Mouse (Mus musculus) limb, embryonic 10.5 days (tissue): ENCODE results near the gene Hes7. TPM values are rescaled to one million over a fixed set of nuclear protein-coding genes. Genes with fewer than 3 reads are reported as not detected.

Experiments
- DNase-seq: peaks from one replicate; pipeline ENCODE4 v3.0.0-alpha.2; 2017; ENCODE audit warnings: low spot score
- H3K27ac ChIP-seq: fragments of 300-500 bp; sonication (generic); 2 replicates; pipeline ENCODE4 v1.5.1; 2016; ENCODE audit warnings: mild to moderate bottlenecking
- H3K27me3 ChIP-seq: fragments of 300-500 bp; sonication (generic); 2 replicates; pipeline ENCODE4 v1.6.1; 2016; ENCODE audit warnings: low read depth, mild to moderate bottlenecking; ENCODE audit not compliant: poor library complexity, severe bottlenecking
- H3K36me3 ChIP-seq: fragments of 300-500 bp; sonication (generic); 2 replicates; pipeline ENCODE4 v1.6.1; 2016; ENCODE audit warnings: mild to moderate bottlenecking, moderate library complexity
- H3K4me1 ChIP-seq: fragments of 300-500 bp; sonication (generic); 2 replicates; pipeline ENCODE4 v1.6.1; 2016
- H3K4me3 ChIP-seq: fragments of 300-500 bp; sonication (generic); 2 replicates; pipeline ENCODE4 v1.5.1; 2016; ENCODE audit warnings: mild to moderate bottlenecking, moderate library complexity
- H3K9me3 ChIP-seq: fragments of 300-500 bp; sonication (generic); replicated peaks from 2 replicates; pipeline ENCODE4 v1.6.1; 2016; ENCODE audit warnings: mild to moderate bottlenecking
- WGBS: fragments of 180-500 bp; shearing (Covaris S2); methylation state at CpG from one replicate; pipeline ENCODE4 v1.1.7; 2016; 5-methylcytosine and 5-hydroxymethylcytosine counted together
- polyA plus RNA-seq: library from polyadenylated mRNA; unstranded; fragments of >200 nt; fragmentation: Nextera tagmentation; extraction: Ambion mirVana; gene quantifications from 2 replicates; pipeline ENCODE4 v1.2.1, GENCODE M21; 2016

The Hes7 gene
- 0.53 and 0.90 TPM in 2 replicates for polyA plus RNA-seq

DNA sequence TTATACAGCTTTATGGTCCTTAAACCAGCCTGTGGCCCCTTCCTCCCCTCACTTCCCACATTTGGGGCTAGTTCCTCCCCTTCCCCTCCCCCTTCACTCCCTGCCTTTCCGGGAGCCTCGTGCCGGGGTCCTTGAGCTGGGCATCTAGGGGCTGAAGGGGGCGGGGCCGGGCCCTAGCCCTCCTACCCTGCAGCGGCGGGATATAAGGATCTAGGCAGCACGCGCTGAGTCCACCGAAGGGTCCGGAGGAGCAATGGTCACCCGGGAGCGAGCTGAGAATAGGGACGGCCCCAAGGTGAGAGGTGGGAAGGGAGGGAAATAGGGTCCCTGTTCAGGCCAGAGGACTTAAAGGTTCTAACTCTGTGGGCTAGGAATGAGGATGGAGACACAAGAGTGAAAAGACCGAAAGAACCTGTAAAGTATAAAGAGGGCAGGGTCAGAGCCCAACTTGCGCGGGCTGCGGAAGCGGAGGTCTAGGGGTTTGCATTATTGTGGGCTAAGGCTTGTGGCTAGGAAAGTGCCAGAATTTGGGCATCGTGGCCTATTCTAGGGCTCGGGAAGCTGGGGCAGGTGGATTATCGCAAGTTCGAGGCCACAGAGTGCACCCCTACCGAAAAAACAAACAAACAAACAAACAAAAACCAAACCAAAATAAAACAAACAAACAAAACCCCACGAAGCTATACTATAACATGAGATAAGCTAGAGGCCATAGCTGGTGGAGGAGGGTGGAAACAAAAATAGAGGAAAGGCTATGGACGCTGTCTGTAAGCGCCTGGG lies at the start of gene Hes7:
Gene Hes7, plus strand, starts transcription at position 184 of the 780 bp plus-strand sequence.
- under 1% methylated on average over 27 of the region's 27 CpGs for WGBS
- peaks cover 35% of the 10 kb centered on the region for H3K27me3 ChIP-seq
- no peaks in the 10 kb centered on the region for H3K9me3 ChIP-seq
- no peaks in the 10 kb centered on the region for H3K36me3 ChIP-seq
- peaks cover 57% of the 10 kb centered on the region for H3K4me1 ChIP-seq
- DNase-seq, result peak; percentile 77
- peak within 1 kb of the TSS; percentile 80 for H3K27ac ChIP-seq
- H3K4me3 ChIP-seq, result peak within 1 kb of the TSS; percentile 88

DNA sequence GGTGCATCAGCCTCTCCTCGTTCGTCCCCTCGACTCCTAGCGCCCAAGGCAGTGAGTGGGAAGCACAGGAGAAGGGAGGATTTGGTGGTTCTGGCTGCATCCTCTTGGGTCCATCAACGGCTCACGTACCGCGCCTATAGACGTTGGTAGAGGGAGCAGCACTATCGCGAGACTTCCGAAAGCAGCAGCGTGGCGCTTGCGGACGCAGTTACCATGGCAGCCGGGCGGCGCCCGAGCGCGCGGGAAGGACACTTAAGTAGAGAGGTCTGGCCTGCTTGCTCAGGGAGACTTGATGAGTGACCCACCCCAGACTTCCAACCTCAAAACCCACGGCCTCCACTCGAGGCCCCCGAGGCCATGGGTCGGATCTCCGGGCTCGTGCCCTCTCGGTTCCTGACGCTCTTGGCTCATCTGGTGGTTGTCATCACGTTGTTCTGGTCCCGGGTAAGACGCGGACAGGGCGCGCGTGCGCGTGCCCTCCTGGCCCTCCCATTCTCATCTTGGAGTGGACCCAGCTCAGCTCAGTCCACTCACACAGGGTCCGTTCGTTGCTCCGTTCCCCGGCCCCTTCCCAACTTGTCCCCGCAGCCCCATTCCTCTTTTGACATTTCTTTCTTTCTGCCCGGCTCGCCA lies 49.5 kb upstream of the Hes7 start, which contains the start of gene Tmem107:
Gene Tmem107, plus strand, starts transcription at position 217 of the 633 bp plus-strand sequence.
- DNase-seq, result peak; percentile 94
- Histone ChIP-seq H3K27ac (peak within 1 kb of the TSS; percentile 91), H3K4me3 (peak within 1 kb of the TSS; percentile 74), H3K4me1 (peaks cover 55% of the 10 kb centered on the region), H3K36me3 (no peaks in the 10 kb centered on the region), H3K9me3 (no peaks in the 10 kb centered on the region), H3K27me3 (no peaks in the 10 kb centered on the region)
- WGBS, result under 1% methylated on average over 47 of the region's 47 CpGs

DNA sequence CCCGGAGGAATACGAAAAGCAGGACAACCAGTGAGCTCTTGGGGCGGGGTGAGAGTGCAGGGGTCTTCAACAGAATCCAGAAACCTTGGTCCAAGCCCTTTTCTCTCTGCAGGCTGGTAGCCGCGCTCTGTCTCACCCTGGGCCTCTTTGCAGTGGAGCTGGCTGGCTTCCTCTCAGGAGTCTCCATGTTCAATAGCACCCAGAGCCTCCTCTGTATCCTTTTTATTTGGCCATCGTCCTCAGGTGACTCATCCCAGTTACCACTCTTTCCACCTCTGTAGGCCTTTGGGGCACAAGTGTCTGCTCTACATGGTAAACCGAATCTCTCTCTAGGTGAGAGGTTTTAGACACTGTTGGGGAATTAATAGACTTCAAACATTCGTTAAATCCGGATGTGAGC lies 48.9 kb upstream of the Hes7 start:
- WGBS, result 23% methylated on average over 9 of the region's 9 CpGs
- Histone ChIP-seq H3K27ac (peak overlapping the region; percentile 91), H3K9me3 (no peaks in the 10 kb centered on the region), H3K4me3 (peak overlapping the region; percentile 74), H3K4me1 (peaks cover 50% of the 10 kb centered on the region), H3K36me3 (no peaks in the 10 kb centered on the region), H3K27me3 (no peaks in the 10 kb centered on the region)
- DNase-seq, result no peak

DNA sequence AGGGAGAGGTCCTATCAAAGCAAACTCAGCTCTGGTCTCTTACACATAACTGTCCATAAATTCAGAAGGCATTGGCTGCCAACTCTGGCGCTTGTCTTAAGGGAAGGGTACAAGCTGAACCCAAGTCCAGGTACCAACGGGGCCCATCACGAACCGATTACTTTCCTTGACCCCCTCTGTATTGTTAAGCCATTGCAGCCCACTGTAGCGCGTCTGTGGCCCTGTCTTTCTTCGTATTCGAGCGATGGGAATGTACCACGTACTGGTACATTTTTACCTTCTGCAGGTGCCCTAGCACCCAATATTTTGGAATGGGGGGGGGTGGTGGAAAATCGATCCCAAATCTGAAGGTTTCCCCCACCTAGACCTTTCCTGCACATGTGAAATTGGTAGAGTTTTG lies 48.0 kb upstream of the Hes7 start:
- no peaks in the 10 kb centered on the region for H3K9me3 ChIP-seq
- no peaks in the 10 kb centered on the region for H3K27me3 ChIP-seq
- WGBS, result 88% methylated on average over 11 of the region's 11 CpGs
- H3K4me3 ChIP-seq, result peak overlapping the region; percentile 43
- no peaks in the 10 kb centered on the region for H3K36me3 ChIP-seq
- peaks cover 41% of the 10 kb centered on the region for H3K4me1 ChIP-seq
- no peak for DNase-seq
- peak overlapping the region; percentile 93 for H3K27ac ChIP-seq

DNA sequence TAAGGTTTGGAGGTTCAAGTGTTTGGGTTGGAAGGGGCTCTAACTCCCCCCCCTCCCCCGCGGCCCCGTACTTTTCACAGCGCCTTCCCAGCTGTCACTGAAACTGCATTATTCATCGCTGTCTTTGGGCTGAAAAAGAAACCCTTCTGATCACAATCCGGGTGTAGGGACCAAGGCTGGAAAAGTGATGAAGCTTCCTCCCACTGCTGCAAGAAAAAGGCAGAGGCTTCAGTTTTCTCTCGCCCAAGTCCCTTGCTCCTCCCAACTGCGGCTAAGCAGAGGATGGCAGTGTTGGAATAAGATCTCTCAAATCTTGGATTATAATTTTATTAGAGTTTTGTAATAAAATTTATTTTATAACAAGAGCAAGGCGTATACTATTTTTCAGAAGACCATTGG lies 47.5 kb upstream of the Hes7 start:
- 14% methylated on average over 9 of the region's 9 CpGs for WGBS
- peaks cover 41% of the 10 kb centered on the region for H3K4me1 ChIP-seq
- H3K27me3 ChIP-seq, result no peaks in the 10 kb centered on the region
- DNase-seq, result no peak
- H3K27ac ChIP-seq, result peak overlapping the region; percentile 93
- H3K9me3 ChIP-seq, result no peaks in the 10 kb centered on the region
- H3K36me3 ChIP-seq, result no peaks in the 10 kb centered on the region
- peak overlapping the region; percentile 43 for H3K4me3 ChIP-seq

DNA sequence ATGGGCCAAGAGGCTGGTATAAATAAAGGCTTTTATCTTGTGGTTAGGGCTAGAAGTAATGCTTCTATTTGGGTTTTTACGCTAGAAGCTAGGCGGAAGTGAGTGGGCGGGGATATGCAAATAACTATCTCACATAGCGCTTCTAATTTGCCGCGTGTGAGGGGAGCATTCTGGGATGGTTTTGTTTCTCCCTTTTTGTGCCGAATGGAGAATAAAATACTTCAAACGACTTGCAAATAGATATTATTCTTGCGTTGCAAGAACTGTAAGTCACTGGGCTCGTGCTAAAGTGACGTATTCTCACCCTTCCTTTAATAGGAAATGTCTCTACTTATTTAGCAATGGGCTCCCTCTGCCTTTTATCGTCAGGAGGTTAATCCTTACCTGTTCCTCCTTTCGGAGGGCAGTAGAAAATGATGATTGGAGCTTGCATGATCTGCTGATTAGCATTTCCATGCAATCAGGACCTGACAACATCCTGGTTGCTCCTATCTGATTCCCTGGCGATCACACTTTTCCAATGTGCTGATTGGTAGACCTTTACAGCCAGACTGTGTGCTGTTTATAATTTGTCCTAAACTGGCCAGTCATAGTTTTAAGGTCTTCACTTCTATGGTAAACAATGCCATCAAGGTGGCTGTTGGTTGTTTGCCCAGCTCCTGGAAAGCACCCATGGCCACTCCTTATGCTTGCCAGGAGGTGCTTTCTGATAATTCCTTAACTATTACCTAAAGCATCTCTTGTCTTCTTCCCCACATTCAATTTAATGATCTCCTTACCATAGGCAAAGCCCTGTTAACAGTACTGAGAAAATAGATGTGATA lies 46.9 kb upstream of the Hes7 start:
- Histone ChIP-seq H3K27me3 (no peaks in the 10 kb centered on the region), H3K9me3 (no peaks in the 10 kb centered on the region), H3K4me3 (peak overlapping the region; percentile 43), H3K4me1 (peaks cover 47% of the 10 kb centered on the region), H3K36me3 (no peaks in the 10 kb centered on the region), H3K27ac (peak overlapping the region; percentile 93)
- DNase-seq, result peak; percentile 81
- WGBS, result under 1% methylated on average over 14 of the region's 14 CpGs

DNA sequence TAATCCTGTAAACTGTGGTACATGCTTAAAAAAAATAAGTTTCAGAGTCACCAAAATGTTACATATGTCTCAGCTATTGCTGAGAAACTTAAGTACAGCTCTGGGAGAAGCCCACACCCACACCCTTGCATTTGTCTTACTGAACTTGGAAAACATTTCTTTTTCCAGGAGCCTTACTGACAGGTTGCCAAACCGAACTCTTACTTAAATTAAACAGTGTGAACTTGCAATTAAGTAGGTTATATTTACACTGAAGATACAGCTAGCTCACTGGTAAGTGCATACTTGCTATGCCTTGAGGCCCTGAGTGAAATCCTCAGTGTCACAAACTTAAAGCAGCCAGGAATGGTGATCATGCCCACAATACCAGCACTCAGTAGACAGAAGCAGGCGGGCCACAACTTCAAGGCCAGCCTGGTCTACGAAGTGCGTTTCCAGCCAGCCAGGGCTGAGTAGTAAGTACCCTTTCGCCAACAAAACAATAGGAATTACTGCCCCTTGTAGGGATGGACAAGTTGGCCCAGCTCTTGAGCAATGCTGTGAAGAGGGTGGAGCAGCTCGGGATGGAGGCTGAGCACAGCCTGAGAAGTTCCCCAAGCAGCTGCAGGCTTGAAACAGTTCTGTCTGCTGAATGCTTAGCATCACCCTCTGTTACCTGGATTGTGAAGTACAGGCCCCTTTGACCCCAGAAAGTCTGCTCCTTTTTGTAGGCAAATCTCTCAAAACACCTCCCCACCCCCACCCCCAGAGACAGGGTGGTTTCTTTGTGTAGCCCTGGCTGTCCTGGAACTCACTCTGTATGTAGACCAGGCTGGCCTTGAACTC lies 46.0 kb upstream of the Hes7 start:
- Histone ChIP-seq H3K36me3 (no peaks in the 10 kb centered on the region), H3K27me3 (no peaks in the 10 kb centered on the region), H3K4me1 (peaks cover 53% of the 10 kb centered on the region), H3K9me3 (no peaks in the 10 kb centered on the region), H3K4me3 (peak overlapping the region; percentile 18; the same call in 1 of the 2 replicates), H3K27ac (peak overlapping the region; percentile 46)
- 45% methylated on average over 6 of the region's 6 CpGs for WGBS
- DNase-seq, result no peak

DNA sequence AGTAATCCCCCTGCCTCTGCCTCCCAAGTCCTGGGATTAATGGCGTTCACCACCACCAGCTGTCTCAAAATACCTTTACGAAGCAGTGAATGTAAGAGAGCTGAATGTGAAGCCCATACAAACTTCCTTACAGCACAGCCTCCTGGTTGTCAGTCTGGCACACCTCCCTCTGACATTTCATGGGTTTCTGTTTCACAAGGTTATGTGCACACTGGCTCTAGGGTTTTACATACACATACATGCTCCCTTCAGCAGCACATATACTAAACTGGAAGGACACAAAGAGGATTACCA lies 45.5 kb upstream of the Hes7 start:
- no peak overlapping the region for H3K4me3 ChIP-seq
- H3K4me1 ChIP-seq, result peaks cover 51% of the 10 kb centered on the region
- no peak for DNase-seq
- no peaks in the 10 kb centered on the region for H3K27me3 ChIP-seq
- no peaks in the 10 kb centered on the region for H3K9me3 ChIP-seq
- no peak overlapping the region for H3K27ac ChIP-seq
- 65% methylated on average over 2 of the region's 2 CpGs for WGBS
- no peaks in the 10 kb centered on the region for H3K36me3 ChIP-seq

DNA sequence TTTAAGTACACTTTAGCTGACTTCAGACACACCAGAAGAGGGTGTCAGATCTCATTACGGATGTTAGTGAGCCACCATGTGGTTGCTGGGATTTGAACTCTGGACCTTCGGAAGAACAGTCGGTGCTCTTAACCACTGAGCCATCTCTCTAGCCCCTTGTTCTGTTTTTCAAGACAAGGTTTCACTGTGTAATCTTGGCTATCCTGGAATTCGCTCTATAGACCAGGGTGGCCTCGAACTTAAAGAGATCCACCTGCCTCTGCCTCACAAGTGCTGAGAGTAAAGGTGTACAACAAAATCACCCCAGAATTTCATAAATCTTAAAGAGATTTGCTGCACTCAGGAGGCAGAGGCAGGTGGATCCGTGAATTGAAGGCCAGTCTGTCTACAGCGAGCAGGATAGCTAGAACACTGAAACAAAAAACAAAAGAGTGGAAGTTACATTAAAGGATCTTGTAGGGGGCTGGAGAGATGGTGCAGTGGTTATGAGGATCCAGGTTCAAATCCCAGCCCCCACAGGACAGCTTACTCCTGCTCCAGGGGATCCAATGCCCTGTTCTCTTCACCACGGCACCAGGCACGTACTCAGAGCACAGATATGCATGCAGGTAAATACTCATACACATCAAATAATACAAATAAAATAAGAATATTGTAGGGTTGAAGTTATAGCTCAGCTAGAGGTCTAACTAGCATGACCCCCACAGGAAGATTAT lies 44.3 kb upstream of the Hes7 start:
- Histone ChIP-seq H3K27me3 (no peaks in the 10 kb centered on the region), H3K27ac (no peak overlapping the region), H3K4me1 (peaks cover 53% of the 10 kb centered on the region), H3K4me3 (no peak overlapping the region), H3K9me3 (no peaks in the 10 kb centered on the region), H3K36me3 (no peaks in the 10 kb centered on the region)
- 52% methylated on average over 9 of the region's 9 CpGs for WGBS
- no peak for DNase-seq

DNA sequence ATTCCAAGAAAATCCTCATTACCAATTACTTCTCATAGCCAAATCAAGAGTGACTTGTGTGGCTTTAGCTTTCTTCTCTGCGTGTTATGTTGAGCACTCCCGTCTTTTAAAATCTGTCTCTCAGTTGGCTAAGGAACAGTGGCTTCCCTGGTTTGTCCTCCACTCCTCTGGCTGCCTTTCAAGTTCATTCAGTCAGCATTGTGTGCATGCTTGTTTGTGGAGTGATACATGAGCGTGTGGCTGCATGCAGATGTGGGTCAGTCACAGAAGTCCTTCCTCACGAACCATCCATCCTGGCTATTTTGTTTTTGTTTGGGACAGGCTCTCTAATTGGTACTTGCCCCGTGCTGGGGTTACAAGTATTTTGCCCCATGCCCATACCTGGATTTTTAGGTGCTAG lies 43.6 kb upstream of the Hes7 start:
- no peak for DNase-seq
- H3K36me3 ChIP-seq, result no peaks in the 10 kb centered on the region
- WGBS, result 82% methylated on average over 5 of the region's 5 CpGs
- H3K4me1 ChIP-seq, result peaks cover 46% of the 10 kb centered on the region
- no peak overlapping the region for H3K27ac ChIP-seq
- no peaks in the 10 kb centered on the region for H3K27me3 ChIP-seq
- no peak overlapping the region for H3K4me3 ChIP-seq
- no peaks in the 10 kb centered on the region for H3K9me3 ChIP-seq

DNA sequence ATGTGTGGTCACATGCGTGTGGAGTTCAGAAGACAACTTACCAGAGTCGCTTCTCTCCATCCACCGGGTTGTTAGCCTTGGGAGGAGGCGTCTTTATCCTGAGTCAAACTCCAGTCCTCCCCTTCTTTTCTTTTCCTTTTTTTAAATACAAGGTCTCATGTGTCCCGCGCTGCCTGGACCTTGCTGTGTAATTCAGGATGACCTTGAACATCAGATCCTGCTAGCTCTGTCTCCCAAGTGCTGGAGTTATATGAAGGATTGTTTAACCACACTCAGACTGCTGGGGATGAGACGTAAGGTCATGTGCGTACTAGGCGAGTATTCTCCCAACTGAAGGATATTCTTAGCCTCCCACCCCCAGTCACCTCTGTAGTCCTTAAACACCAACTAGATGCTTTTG lies 42.9 kb upstream of the Hes7 start:
- Histone ChIP-seq H3K9me3 (no peaks in the 10 kb centered on the region), H3K36me3 (no peaks in the 10 kb centered on the region), H3K27me3 (no peaks in the 10 kb centered on the region), H3K4me1 (peaks cover 41% of the 10 kb centered on the region), H3K4me3 (no peak overlapping the region), H3K27ac (no peak overlapping the region; the same call in 1 of the 2 replicates)
- WGBS, result 90% methylated on average over 9 of the region's 9 CpGs
- no peak for DNase-seq

DNA sequence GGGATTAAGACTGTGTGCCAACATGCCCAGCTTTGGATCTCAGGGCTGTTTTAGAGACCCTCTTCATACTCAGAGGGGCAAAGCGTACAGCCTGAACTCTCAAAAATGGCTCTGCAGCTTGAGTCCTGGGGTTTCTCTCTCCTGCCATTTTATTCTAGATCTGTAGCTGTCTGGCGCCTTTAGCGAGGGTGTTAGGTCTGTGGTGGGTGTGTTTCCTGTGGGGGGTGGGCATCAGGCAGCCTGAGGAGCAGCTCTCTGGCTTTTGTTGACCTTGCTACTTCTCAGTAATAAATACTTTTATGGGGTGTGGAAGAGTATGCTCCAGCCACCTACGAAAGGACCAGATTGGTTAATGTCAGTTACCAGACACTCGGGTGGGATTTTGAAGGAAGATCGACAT lies 42.2 kb upstream of the Hes7 start:
- Histone ChIP-seq H3K27me3 (no peaks in the 10 kb centered on the region), H3K4me3 (no peak overlapping the region), H3K9me3 (no peaks in the 10 kb centered on the region), H3K27ac (no peak overlapping the region; the same call in 1 of the 2 replicates), H3K36me3 (no peaks in the 10 kb centered on the region), H3K4me1 (peaks cover 33% of the 10 kb centered on the region)
- 65% methylated on average over 6 of the region's 6 CpGs for WGBS
- DNase-seq, result no peak
